In the genomic region with DNA sequence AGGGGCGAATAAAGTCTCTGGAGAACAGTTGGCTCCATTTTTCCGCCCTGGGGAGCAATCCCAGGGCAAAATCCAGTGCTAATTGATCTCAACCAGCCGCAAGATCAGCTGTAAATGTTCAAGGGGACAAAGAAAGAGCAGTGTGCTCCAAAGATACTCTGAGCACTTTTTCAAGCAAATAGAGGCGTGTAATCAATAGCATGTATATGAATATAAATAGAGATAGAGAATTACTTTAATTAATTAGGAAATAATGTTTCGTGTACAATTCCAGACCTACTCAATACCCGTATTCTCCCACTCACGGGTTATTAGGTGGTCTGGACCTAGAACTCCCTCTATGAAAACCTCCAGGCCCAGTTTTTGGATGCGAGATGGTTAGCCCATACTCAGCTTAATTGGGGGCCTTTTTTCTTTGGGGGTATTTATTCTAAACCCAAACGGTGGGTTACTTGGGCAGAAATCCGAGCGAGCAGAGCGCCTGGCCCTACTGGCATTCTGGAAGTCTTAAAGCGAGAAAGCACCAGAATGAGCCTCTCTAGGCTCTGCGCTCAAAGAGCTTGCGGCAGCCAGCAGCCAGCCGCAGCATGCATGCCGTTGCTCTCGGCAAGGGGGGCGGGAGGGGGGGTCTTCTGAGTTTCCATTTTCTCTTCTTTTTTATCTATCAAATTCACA, we compare ENCODE assay signal across 17 mouse cellular contexts. TPM values are rescaled to one million over a fixed set of nuclear protein-coding genes. Genes with fewer than 3 reads are reported as not detected.
DNase-seq lines count a peak whose midpoint lies in the region; ATAC-seq and TF ChIP-seq lines count a peak whose summit lies in the region.
"Had no signal": no experiment of that assay in that cellular context is flagged by ENCODE, and none has a peak within 500 bp of the region (broad histone marks: within the 10 kb centered on the region; RNA-seq: fewer than 3 reads in every experiment).

No protein-coding gene starts in this region.

- H3K27ac ChIP-seq in kidney, adult 2 months (ENCODE audit: insufficient read depth, low read depth, low read length): no peak overlapping the region
- no peak overlapping the region for H3K27ac ChIP-seq in neural tube, embryonic 11.5 days (ENCODE audit: low read depth, low read length)
- no peak overlapping the region for H3K27ac ChIP-seq in neural tube, embryonic 15.5 days (replicated peaks)
- peak overlapping the region; percentile 94 for H3K27ac ChIP-seq in forebrain, embryonic 11.5 days (ENCODE audit: low read depth, low read length)
- H3K27ac ChIP-seq: embryonic facial prominence, embryonic 15.5 days; heart, embryonic 15.5 days; hindbrain, embryonic 15.5 days; kidney, embryonic 15.5 days; liver, embryonic 13.5 days had no signal

- H3K9ac ChIP-seq in neural tube, embryonic 11.5 days (ENCODE audit: low read length): no peak overlapping the region
- H3K9ac ChIP-seq in neural tube, embryonic 15.5 days (replicated peaks): no peak overlapping the region
- H3K9ac ChIP-seq in forebrain, embryonic 11.5 days (ENCODE audit: low read length): peak overlapping the region; percentile 83
- H3K9ac ChIP-seq: embryonic facial prominence, embryonic 15.5 days; heart, embryonic 15.5 days; hindbrain, embryonic 15.5 days; kidney, embryonic 15.5 days; liver, embryonic 13.5 days had no signal

- H3K9me3 ChIP-seq in neural tube, embryonic 11.5 days (ENCODE audit: control insufficient read depth, low read length): no peaks in the 10 kb centered on the region
- no peaks in the 10 kb centered on the region for H3K9me3 ChIP-seq in neural tube, embryonic 15.5 days (replicated peaks)
- H3K9me3 ChIP-seq in forebrain, embryonic 11.5 days (ENCODE audit: control insufficient read depth, low read length): no peaks in the 10 kb centered on the region
- H3K9me3 ChIP-seq: embryonic facial prominence, embryonic 15.5 days; heart, embryonic 15.5 days; hindbrain, embryonic 15.5 days; kidney, embryonic 15.5 days; liver, embryonic 13.5 days had no signal

- H3K36me3 ChIP-seq in kidney, adult 2 months (ENCODE audit: control insufficient read depth, insufficient read depth, low read length): no peaks in the 10 kb centered on the region
- no peaks in the 10 kb centered on the region for H3K36me3 ChIP-seq in neural tube, embryonic 11.5 days (ENCODE audit: control insufficient read depth, insufficient read depth, low read length)
- H3K36me3 ChIP-seq in neural tube, embryonic 15.5 days: no peaks in the 10 kb centered on the region
- H3K36me3 ChIP-seq in forebrain, embryonic 11.5 days (ENCODE audit: control insufficient read depth, insufficient read depth, low read length): no peaks in the 10 kb centered on the region
- H3K36me3 ChIP-seq: embryonic facial prominence, embryonic 15.5 days; heart, embryonic 15.5 days; hindbrain, embryonic 15.5 days; kidney, embryonic 15.5 days; liver, embryonic 13.5 days had no signal

- TF ChIP-seq POLR2A in kidney, adult 2 months (IDR thresholded peaks at IDR 0.05; ENCODE audit: low read depth, low read length): no peak

- WGBS in kidney, adult 2 months: 5% methylated on average over 19 of the region's 19 CpGs
- 1% methylated on average over 19 of the region's 19 CpGs for WGBS in neural tube, embryonic 11.5 days
- 2% methylated on average over 19 of the region's 19 CpGs for WGBS in neural tube, embryonic 15.5 days
- under 1% methylated on average over 19 of the region's 19 CpGs for WGBS in forebrain, embryonic 11.5 days

- no peak overlapping the region for H3K4me2 ChIP-seq in neural tube, embryonic 11.5 days (ENCODE audit: low read depth)
- H3K4me2 ChIP-seq in neural tube, embryonic 15.5 days: no peak overlapping the region
- H3K4me2 ChIP-seq in forebrain, embryonic 11.5 days (ENCODE audit: low read depth, low read length, severe bottlenecking): peak overlapping the region; percentile 55
- H3K4me2 ChIP-seq: embryonic facial prominence, embryonic 15.5 days; heart, embryonic 15.5 days; hindbrain, embryonic 15.5 days; kidney, embryonic 15.5 days; liver, embryonic 13.5 days had no signal

- no peak for TF ChIP-seq CTCF in kidney, adult 2 months (conservative IDR thresholded peaks at IDR 0.05; ENCODE audit: insufficient read depth, insufficient read length, low read depth, low read length)

- DNase-seq in kidney, adult 2 months: peak; percentile 0
- DNase-seq in kidney, postnatal 25 days: no peak
- peak; percentile 27 for DNase-seq in neural tube, embryonic 11.5 days (ENCODE audit: low spot score)
- peak; percentile 57 for DNase-seq in forebrain, embryonic 11.5 days (ENCODE audit: low spot score)
- peak; percentile 21 for DNase-seq in retina, postnatal 1 day
- no peak for DNase-seq in urinary bladder, postnatal 14 days (ENCODE audit: low spot score)
- no peak for DNase-seq in cerebellum, adult 9-10 months
- DNase-seq: adrenal gland, postnatal 36 days; cerebellum, adult 2 months; liver, embryonic 13.5 days had no signal

- peaks cover 1% of the 10 kb centered on the region for H3K27me3 ChIP-seq in kidney, adult 2 months (replicated peaks; ENCODE audit: control insufficient read depth, insufficient read depth, low read length)
- H3K27me3 ChIP-seq in neural tube, embryonic 11.5 days (ENCODE audit: control insufficient read depth, insufficient read depth, low read length): peaks cover 86% of the 10 kb centered on the region
- peaks cover 86% of the 10 kb centered on the region for H3K27me3 ChIP-seq in neural tube, embryonic 15.5 days (replicated peaks)
- H3K27me3 ChIP-seq in forebrain, embryonic 11.5 days (ENCODE audit: control insufficient read depth, insufficient read depth, low read length): peaks cover 26% of the 10 kb centered on the region

- no peak for ATAC-seq in neural tube, embryonic 11.5 days (ENCODE audit: insufficient read depth, low FRiP score, low TSS enrichment)
- no peak for ATAC-seq in neural tube, embryonic 15.5 days (ENCODE audit: low FRiP score)
- no peak for ATAC-seq in forebrain, embryonic 11.5 days (replicated peaks; ENCODE audit: low FRiP score)

- H3K4me1 ChIP-seq in kidney, adult 2 months (ENCODE audit: control insufficient read depth, insufficient read depth, low read length): no peaks in the 10 kb centered on the region
- no peaks in the 10 kb centered on the region for H3K4me1 ChIP-seq in neural tube, embryonic 11.5 days (ENCODE audit: control insufficient read depth, insufficient read depth, low read length)
- peaks cover 4% of the 10 kb centered on the region; the same call in 1 of the 2 replicates for H3K4me1 ChIP-seq in neural tube, embryonic 15.5 days
- peaks cover 9% of the 10 kb centered on the region; the same call in 1 of the 2 replicates for H3K4me1 ChIP-seq in forebrain, embryonic 11.5 days (replicated peaks; ENCODE audit: control insufficient read depth, insufficient read depth, low read length)
- H3K4me1 ChIP-seq: heart, embryonic 15.5 days; liver, embryonic 13.5 days had no signal

- H3K4me3 ChIP-seq in kidney, adult 2 months (ENCODE audit: insufficient read depth, low read depth, low read length): no peak overlapping the region
- H3K4me3 ChIP-seq in neural tube, embryonic 11.5 days (ENCODE audit: low read depth, low read length): no peak overlapping the region
- H3K4me3 ChIP-seq in neural tube, embryonic 15.5 days (replicated peaks): no peak overlapping the region
- peak overlapping the region; percentile 87 for H3K4me3 ChIP-seq in forebrain, embryonic 11.5 days (ENCODE audit: low read depth, low read length)
- H3K4me3 ChIP-seq: embryonic facial prominence, embryonic 15.5 days; heart, embryonic 15.5 days; hindbrain, embryonic 15.5 days; kidney, embryonic 15.5 days; liver, embryonic 13.5 days had no signal

RNA-seq across cellular contexts. Expression of gene Foxg1, which starts 6.0 kb away (rescaled TPM):
- polyA plus RNA-seq in kidney, adult 2 months (2012; rRNA removed): not detected in 2 replicates
- polyA plus RNA-seq in neural tube, embryonic 11.5 days (2014; fragmentation: Nextera tagmentation; extraction: Ambion mirVana): 0.86 and 1.2 TPM in 2 replicates
- 0.36 TPM in 1 of 2 replicates, not detected in the other for polyA plus RNA-seq in neural tube, embryonic 15.5 days (2015; fragmentation: Nextera tagmentation; extraction: Ambion mirVana)
- polyA plus RNA-seq in forebrain, embryonic 11.5 days (2014; fragmentation: Nextera tagmentation; extraction: Ambion mirVana): 40.4 and 45.5 TPM in 2 replicates
- polyA plus RNA-seq: cerebellum, adult 2 months; gonadal fat pad, adult 2 months; heart, embryonic 15.5 days; kidney, embryonic 15.5 days; spleen, adult 2 months had no signal

RNA-seq across cellular contexts. Expression of gene Gm43517, which starts 8.5 kb away (rescaled TPM):
- not detected in 2 replicates for polyA plus RNA-seq in kidney, adult 2 months (2012; rRNA removed)
- not detected in 2 replicates for polyA plus RNA-seq in neural tube, embryonic 11.5 days (2014; fragmentation: Nextera tagmentation; extraction: Ambion mirVana)
- not detected in 2 replicates for polyA plus RNA-seq in neural tube, embryonic 15.5 days (2015; fragmentation: Nextera tagmentation; extraction: Ambion mirVana)
- 1.3 and 1.4 TPM in 2 replicates for polyA plus RNA-seq in forebrain, embryonic 11.5 days (2014; fragmentation: Nextera tagmentation; extraction: Ambion mirVana)
- polyA plus RNA-seq: cerebellum, adult 2 months; gonadal fat pad, adult 2 months; heart, embryonic 15.5 days; hindbrain, embryonic 15.5 days; kidney, embryonic 15.5 days; liver, embryonic 13.5 days; spleen, adult 2 months had no signal

Comparison
In these comparisons a context has a peak if more than half of its experiments do, and no peak if none do; other contexts are left out.
1. DNase-seq: peak in kidney, adult 2 months (single experiment), neural tube, embryonic 11.5 days (single experiment), forebrain, embryonic 11.5 days (single experiment) and retina, postnatal 1 day (single experiment); none in kidney, postnatal 25 days (0 of 2), urinary bladder, postnatal 14 days (single experiment) and cerebellum, adult 9-10 months (single experiment).
2. RNA of gene Foxg1, which starts 6.0 kb away (polyA plus RNA-seq): 40.4 to 45.5 TPM in forebrain, embryonic 11.5 days; 0.86 to 1.2 TPM in neural tube, embryonic 11.5 days, not detected in kidney, adult 2 months and 0.36 TPM in neural tube, embryonic 15.5 days; every median in the first group is over 10 times any median in the second.